In genomic region chr13:68572247-68572646, GRCm38 (mm10) we compare ENCODE assay signal across 12 mouse cellular contexts. TPM values are rescaled to one million over a fixed set of nuclear protein-coding genes. Genes with fewer than 3 reads are reported as not detected.
DNase-seq lines count a peak whose midpoint lies in the region; ATAC-seq and TF ChIP-seq lines count a peak whose summit lies in the region.
"Had no signal": no experiment of that assay in that cellular context is flagged by ENCODE, and none has a peak within 500 bp of the region (broad histone marks: within the 10 kb centered on the region; RNA-seq: fewer than 3 reads in every experiment).

No protein-coding gene starts in this region.

- H3K27me3 ChIP-seq in heart, adult 2 months (ENCODE audit: control insufficient read depth, insufficient read depth, low read length), result no peaks in the 10 kb centered on the region
- no peaks in the 10 kb centered on the region for H3K27me3 ChIP-seq in heart, embryonic 16.5 days (ENCODE audit: control insufficient read depth, insufficient read depth, low read length)
- H3K27me3 ChIP-seq in limb, embryonic 13.5 days, result no peaks in the 10 kb centered on the region
- H3K27me3 ChIP-seq: CH12.LX; hindbrain, embryonic 12.5 days; neural tube, embryonic 15.5 days had no signal

- no peak for TF ChIP-seq POLR2A in heart, adult 2 months (IDR thresholded peaks at IDR 0.05; ENCODE audit: insufficient read depth, low read depth, low read length)

- H3K9ac ChIP-seq in heart, adult 2 months (ENCODE audit: low read depth, low read length), result no peak overlapping the region
- no peak overlapping the region for H3K9ac ChIP-seq in heart, embryonic 16.5 days (ENCODE audit: low read length)
- H3K9ac ChIP-seq in limb, embryonic 13.5 days, result no peak overlapping the region
- H3K9ac ChIP-seq: hindbrain, embryonic 12.5 days; neural tube, embryonic 15.5 days had no signal

- H3K27ac ChIP-seq in heart, adult 2 months, result no peak overlapping the region
- H3K27ac ChIP-seq in heart, embryonic 16.5 days (ENCODE audit: low read length), result peak overlapping the region; percentile 82
- peak overlapping the region; percentile 77; the same call in 1 of the 2 replicates for H3K27ac ChIP-seq in limb, embryonic 13.5 days
- H3K27ac ChIP-seq: hindbrain, embryonic 12.5 days; neural tube, embryonic 15.5 days had no signal

- no peak overlapping the region for H3K4me3 ChIP-seq in heart, adult 2 months
- no peak overlapping the region for H3K4me3 ChIP-seq in heart, embryonic 16.5 days (ENCODE audit: low read length)
- H3K4me3 ChIP-seq in limb, embryonic 13.5 days, result no peak overlapping the region
- H3K4me3 ChIP-seq: hindbrain, embryonic 12.5 days; neural tube, embryonic 15.5 days had no signal

- H3K4me2 ChIP-seq in heart, embryonic 16.5 days (ENCODE audit: low read depth, low read length), result peak overlapping the region; percentile 44
- no peak overlapping the region for H3K4me2 ChIP-seq in limb, embryonic 13.5 days (replicated peaks)
- H3K4me2 ChIP-seq: hindbrain, embryonic 12.5 days; neural tube, embryonic 15.5 days had no signal

- ATAC-seq in heart, embryonic 16.5 days (replicated peaks; ENCODE audit: extremely low read depth, insufficient read depth, low FRiP score), result peak; percentile 92
- ATAC-seq in limb, embryonic 13.5 days (ENCODE audit: low FRiP score, low read depth), result no peak

- 49% methylated on average over 19 of the region's 19 CpGs for WGBS in heart, adult 2 months
- WGBS in heart, embryonic 16.5 days, result 37% methylated on average over 19 of the region's 19 CpGs
- WGBS in limb, embryonic 13.5 days, result 73% methylated on average over 19 of the region's 19 CpGs

- intact Hi-C loops in heart, adult 2 months (cut with DNase I), result no loop called here

- peak; percentile 95 for TF ChIP-seq EP300 in heart, adult 2 months (IDR thresholded peaks at IDR 0.05; ENCODE audit: insufficient read depth, low read depth, low read length)

- H3K9me3 ChIP-seq in heart, embryonic 16.5 days (replicated peaks; ENCODE audit: control insufficient read depth, low read length), result no peaks in the 10 kb centered on the region
- no peaks in the 10 kb centered on the region for H3K9me3 ChIP-seq in limb, embryonic 13.5 days
- H3K9me3 ChIP-seq: hindbrain, embryonic 12.5 days; neural tube, embryonic 15.5 days had no signal

- H3K36me3 ChIP-seq in heart, adult 2 months (ENCODE audit: control insufficient read depth, insufficient read depth, low read length), result no peaks in the 10 kb centered on the region; the same call in 1 of the 2 replicates
- peaks cover 21% of the 10 kb centered on the region for H3K36me3 ChIP-seq in heart, embryonic 16.5 days (ENCODE audit: control insufficient read depth, insufficient read depth)
- H3K36me3 ChIP-seq in limb, embryonic 13.5 days, result peaks cover 59% of the 10 kb centered on the region

- H3K4me1 ChIP-seq in heart, adult 2 months (ENCODE audit: control insufficient read depth, insufficient read depth, low read length), result no peaks in the 10 kb centered on the region; the same call in 1 of the 2 replicates
- H3K4me1 ChIP-seq in heart, embryonic 16.5 days (ENCODE audit: control insufficient read depth, insufficient read depth, low read length), result peaks cover 13% of the 10 kb centered on the region
- peaks cover 16% of the 10 kb centered on the region for H3K4me1 ChIP-seq in limb, embryonic 13.5 days
- H3K4me1 ChIP-seq: hindbrain, embryonic 12.5 days had no signal

- no peak for TF ChIP-seq CTCF in heart, adult 2 months (IDR thresholded peaks at IDR 0.05)

- no peaks in the 10 kb centered on the region for H3K79me2 ChIP-seq in heart, adult 2 months (replicated peaks; ENCODE audit: control insufficient read depth, insufficient read depth, low read length)

- DNase-seq in layer of hippocampus, adult 11-12 months (ENCODE audit: low spot score), result peak; percentile 13
- DNase-seq in layer of hippocampus, adult 18-20 months (ENCODE audit: low spot score in 2 of 2), result no peak
- DNase-seq in heart, adult 2 months, result peak; percentile 36 to 55
- no peak for DNase-seq in urinary bladder, postnatal 10 days (ENCODE audit: low spot score)
- no peak for DNase-seq in adrenal gland, postnatal 14 days
- DNase-seq: cerebellum, adult 8-10 months; right cerebral cortex, postnatal 25 days had no signal

RNA-seq across cellular contexts. Expression of gene Mtrr, which starts 9.7 kb away (rescaled TPM):
- total RNA-seq in layer of hippocampus, adult 18-20 months (2021), result 10 to 100 TPM; 25.0 to 29.1 TPM
- 10 to 100 TPM; 15.8 to 19.3 TPM for total RNA-seq in heart, adult 2 months (2021)
- 9.2 and 10.5 TPM in 2 replicates for polyA plus RNA-seq in heart, adult 2 months (2012; rRNA removed)
- 20.3 and 21.1 TPM in 2 replicates for polyA plus RNA-seq in heart, embryonic 16.5 days (2015; fragmentation: Nextera tagmentation; extraction: Ambion mirVana)
- 19.3 and 23.1 TPM in 2 replicates for polyA plus RNA-seq in limb, embryonic 13.5 days (2015; fragmentation: Nextera tagmentation; extraction: Ambion mirVana)
- 18.6 and 22.5 TPM in 2 replicates for total RNA-seq in adrenal gland, postnatal 14 days (2021)

RNA-seq across cellular contexts. Expression of gene Fastkd3, which starts 9.8 kb away (rescaled TPM):
- 10 to 100 TPM; 16.7 to 16.8 TPM for total RNA-seq in layer of hippocampus, adult 18-20 months (2021)
- 10 to 100 TPM; 12.0 to 15.2 TPM for total RNA-seq in heart, adult 2 months (2021)
- polyA plus RNA-seq in heart, adult 2 months (2012; rRNA removed), result 13.3 and 15.7 TPM in 2 replicates
- 18.8 and 21.8 TPM in 2 replicates for polyA plus RNA-seq in heart, embryonic 16.5 days (2015; fragmentation: Nextera tagmentation; extraction: Ambion mirVana)
- polyA plus RNA-seq in limb, embryonic 13.5 days (2015; fragmentation: Nextera tagmentation; extraction: Ambion mirVana), result 32.4 and 38.1 TPM in 2 replicates
- 17.2 and 22.1 TPM in 2 replicates for total RNA-seq in adrenal gland, postnatal 14 days (2021)

RNA-seq across cellular contexts. Expression of gene 1700001L19Rik, which starts 25.0 kb away (rescaled TPM):
- total RNA-seq in layer of hippocampus, adult 18-20 months (2021), result 10 to 100 TPM; 15.9 to 17.3 TPM
- not detected for total RNA-seq in heart, adult 2 months (2021)
- polyA plus RNA-seq in heart, adult 2 months (2012; rRNA removed), result 0.10 TPM in 1 of 2 replicates, not detected in the other
- polyA plus RNA-seq in heart, embryonic 16.5 days (2015; fragmentation: Nextera tagmentation; extraction: Ambion mirVana), result 0.26 and 0.70 TPM in 2 replicates
- 0.50 and 0.66 TPM in 2 replicates for polyA plus RNA-seq in limb, embryonic 13.5 days (2015; fragmentation: Nextera tagmentation; extraction: Ambion mirVana)
- total RNA-seq in adrenal gland, postnatal 14 days (2021), result 0.52 TPM in 1 of 2 replicates, not detected in the other
- total RNA-seq: CH12.LX had no signal

Comparison
In these comparisons a context has a peak if more than half of its experiments do, and no peak if none do; other contexts are left out.
1. DNase-seq: peak in layer of hippocampus, adult 11-12 months (single experiment) and heart, adult 2 months (2 of 2); none in layer of hippocampus, adult 18-20 months (0 of 2), urinary bladder, postnatal 10 days (single experiment) and adrenal gland, postnatal 14 days (single experiment).
2. RNA of gene 1700001L19Rik, which starts 25.0 kb away (total RNA-seq): 15.9 to 17.3 TPM in layer of hippocampus, adult 18-20 months; 0.52 TPM in adrenal gland, postnatal 14 days and not detected in heart, adult 2 months; every median in the first group is over 10 times any median in the second.